Mouse (Mus musculus) myocyte (in vitro differentiated cells): Measurements from ENCODE around the gene Ak2.

ENCODE experiments used
- CEBPB ChIP-seq: IDR thresholded peaks from 2 replicates; pipeline ENCODE4 v1.6.1; 2011; ENCODE audit warnings: mild to moderate bottlenecking, moderate library complexity; ENCODE audit not compliant: poor library complexity, insufficient read depth, severe bottlenecking
- MAX ChIP-seq: IDR thresholded peaks from one replicate; pipeline ENCODE4 v1.6.1; 2011; ENCODE audit warnings: low read depth, mild to moderate bottlenecking, control low read depth
- USF1 ChIP-seq: IDR thresholded peaks from one replicate; pipeline ENCODE4 v1.6.1; 2011; ENCODE audit warnings: low read depth, mild to moderate bottlenecking, control low read depth, moderate library complexity

GRCm38 (mm10) chr4:129059125-129059551 lies 67.4 kb downstream of the Ak2 start:
- no peak for TF ChIP-seq CEBPB
- TF ChIP-seq USF1, result no peak
- no peak for TF ChIP-seq MAX
